Mouse (Mus musculus): ENCODE results near the gene Akap2.
A peak's percentile ranks its signal among the peaks of the same experiment; 100 is the strongest.

Akap2 gene

DNA sequence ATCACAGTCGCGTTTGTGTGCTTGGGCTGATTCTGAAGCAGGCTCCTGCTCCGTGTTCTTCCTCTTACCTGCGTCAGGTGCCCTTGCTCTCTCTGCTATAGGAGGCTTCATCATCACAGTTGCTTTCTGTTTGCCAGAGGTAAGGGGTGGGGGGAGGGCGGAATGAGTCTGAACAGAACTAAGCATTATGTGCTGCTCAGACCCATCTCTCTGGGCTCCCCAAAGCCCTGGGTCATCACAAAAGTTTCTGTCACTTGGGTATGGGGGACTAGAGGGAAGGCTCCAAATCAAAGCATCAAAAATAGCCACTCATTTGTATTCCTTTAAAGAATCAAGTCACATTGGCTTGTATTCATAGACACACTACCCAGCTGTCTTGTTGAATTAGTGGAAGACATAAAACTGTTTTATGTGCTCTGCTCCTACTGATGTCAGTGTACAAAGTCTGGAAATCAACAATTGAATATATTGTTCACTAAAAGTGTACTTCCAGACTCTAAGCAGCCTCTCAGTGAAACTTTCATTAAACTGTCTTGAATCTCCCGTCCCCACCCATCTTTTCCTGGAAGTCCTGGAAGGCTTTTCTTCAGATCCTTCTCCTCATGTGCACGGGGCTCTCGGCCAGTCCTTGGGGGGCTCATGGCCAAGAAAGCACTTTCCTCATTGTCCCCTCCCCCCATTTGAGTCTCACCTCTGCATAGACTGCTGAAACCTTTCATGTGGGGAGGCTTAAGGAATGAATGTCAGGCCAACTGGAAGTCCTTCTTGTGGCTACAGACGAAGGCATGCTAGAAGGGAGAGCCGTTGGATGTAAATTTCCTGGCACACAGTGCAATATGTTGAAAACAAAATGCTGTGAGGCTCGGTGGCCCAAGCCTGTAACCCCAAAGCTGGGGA lies 13.6 kb upstream of the Akap2 start:
- DNase-seq = peak; percentile 72

DNA sequence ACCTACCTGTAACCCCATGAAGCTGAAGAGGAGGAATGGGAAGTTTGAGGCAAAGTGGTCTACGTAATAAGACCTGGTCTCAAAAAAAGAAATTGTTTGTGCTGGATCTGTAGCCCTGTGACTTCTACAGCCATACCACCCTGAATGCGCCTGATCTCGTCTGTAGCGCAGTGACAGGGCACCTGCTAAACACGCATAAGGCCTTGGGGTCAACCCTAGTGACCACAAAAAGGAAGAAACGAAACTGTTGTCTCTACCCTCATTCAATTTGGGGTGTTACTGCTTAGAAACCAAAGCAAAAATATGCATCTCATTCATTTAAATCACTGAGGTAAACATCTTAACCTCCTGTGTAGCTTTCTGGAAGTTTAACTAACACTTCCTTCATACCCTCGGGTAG lies 12.9 kb upstream of the Akap2 start:
- DNase-seq = peak; percentile 73

DNA sequence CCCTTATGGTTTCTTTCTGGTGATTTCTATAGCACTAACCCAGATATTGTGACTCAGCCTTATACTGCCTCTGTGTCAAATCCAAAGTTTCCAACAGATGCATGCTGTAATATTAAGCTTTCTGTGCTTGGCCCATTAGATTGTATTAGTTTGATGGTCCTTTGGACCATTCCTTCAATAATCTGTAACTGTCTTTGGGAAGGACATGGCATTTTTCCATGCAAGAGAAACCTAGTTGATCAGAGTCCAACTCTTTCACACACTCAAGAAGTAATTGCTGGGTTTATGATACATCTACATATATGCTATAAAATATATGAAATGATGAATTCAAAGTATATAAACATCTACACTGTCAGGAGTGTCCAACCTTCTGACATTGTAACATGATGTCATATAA lies 1.6 kb upstream of the Akap2 start:
- DNase-seq = no peak

DNA sequence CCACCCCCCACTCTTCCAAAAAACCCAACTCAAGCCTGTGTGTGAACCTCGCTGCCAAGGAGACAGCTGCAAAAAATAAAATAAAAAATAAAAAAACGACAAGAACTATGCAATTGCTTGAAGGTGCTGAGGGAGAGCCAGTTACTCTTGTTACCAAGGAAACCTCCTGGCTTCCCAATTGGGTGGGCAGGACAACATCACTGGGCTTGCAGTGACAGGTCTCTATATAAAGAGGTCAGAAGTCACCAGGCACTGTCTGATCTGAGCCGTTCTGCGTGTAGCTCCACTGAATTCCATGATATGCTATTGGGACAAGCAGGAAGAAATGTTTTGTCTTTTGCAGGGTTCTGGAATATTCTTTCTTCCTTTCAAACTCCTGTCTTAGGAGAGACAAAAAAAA lies 722 bp upstream of the Akap2 start:
- DNase-seq = peak; percentile 65

DNA sequence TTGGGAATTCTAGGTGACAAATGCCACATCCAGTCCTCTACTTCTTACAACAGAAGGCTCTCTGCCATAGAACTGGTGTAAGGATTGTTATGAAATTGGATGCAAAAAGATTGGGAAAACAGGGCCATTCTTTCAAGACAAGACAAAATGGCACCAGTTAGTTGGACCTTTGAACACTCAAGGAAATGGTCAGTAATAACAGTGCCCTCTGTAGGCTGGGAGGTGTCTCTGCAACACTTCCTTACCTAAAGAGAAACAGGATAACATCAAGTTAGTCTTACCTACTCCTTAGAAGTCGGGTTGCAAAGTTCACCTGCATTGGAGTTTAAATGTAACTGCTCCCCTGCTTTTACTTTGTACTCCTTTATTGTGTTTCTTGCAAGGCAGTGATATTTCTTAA lies 1.9 kb downstream of the Akap2 start:
- no peak for DNase-seq

DNA sequence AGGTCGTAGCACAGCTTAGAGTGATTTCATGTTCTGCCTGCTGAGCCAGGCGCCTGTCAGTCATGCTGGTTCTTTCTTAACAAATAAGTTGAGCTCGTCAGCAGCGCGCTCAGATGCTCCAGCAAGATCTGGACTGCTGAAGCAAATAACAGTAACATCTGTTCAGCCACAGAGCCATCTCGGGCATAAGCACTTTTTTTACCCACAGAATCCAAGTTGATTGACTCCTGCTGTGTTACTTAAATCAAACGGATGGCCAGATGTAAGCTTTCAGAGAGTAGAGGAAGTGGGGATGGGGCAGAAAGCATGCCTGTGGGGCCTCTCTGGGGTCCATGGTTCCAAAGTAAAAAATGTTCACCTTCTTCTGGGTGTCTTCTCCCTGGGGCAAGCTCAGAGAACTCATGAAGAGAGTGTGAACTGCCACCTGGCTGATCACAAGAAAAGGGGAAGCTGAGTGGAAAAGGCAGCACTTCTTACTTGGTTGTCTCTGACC lies 3.5 kb downstream of the Akap2 start:
- peak; percentile 86 for DNase-seq

DNA sequence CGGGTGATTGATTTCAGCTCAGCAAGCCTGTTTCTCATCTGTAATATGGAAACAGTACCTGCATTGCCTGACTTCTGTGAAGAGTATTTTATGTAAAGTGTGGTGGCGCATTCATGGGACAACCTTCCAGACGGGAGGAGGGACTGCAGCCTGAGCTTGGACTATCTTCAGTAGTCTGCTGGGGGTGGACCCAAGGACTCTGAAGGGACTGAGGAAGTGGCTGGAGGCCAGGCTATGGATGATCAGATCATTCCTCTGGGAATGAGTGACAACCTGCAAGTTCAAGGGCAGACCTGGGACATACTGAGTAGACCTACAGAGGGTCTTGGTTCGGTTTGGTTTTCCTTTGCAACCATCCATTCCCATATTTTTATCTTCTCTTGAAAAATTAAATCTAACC lies 4.8 kb downstream of the Akap2 start:
- DNase-seq = peak; percentile 50

DNA sequence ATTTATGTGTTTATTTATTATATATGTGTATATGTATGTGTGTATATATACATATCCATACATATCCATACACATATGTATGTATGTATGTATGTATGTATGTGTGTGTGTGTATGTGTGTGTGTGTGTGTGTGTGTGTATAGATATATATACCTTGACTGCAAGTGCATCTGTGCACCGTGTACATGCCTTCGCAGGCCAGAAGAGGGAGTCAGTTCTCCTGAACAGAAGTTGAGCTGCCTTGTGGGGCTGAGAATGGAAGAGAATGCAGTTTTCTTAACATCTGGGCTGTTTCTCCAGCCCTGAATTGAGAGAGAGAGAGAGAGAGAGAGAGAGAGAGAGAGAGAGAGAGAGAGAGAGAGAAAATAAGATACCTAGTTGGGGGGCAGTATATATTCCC lies 6.2 kb downstream of the Akap2 start:
- DNase-seq = no peak

DNA sequence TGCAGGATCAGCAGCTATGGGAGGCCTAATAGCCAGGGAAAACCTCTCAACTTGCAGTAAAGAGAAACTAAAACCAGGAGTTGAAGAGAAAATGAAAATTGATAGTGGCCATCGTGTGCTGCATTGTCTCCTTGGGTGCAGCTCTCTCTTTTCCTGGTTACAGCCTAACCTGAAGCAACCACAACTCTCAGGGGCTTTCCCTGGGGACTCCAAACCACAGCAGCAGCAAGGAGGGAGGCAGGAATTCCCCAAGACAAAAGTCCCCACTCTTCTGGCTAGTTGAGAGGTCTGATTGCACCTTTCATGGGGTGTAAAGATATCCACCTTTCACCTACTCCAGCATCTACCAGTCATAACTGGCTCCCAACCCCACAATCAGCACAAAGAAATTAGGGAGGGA lies 8.1 kb downstream of the Akap2 start:
- no peak for DNase-seq

DNA sequence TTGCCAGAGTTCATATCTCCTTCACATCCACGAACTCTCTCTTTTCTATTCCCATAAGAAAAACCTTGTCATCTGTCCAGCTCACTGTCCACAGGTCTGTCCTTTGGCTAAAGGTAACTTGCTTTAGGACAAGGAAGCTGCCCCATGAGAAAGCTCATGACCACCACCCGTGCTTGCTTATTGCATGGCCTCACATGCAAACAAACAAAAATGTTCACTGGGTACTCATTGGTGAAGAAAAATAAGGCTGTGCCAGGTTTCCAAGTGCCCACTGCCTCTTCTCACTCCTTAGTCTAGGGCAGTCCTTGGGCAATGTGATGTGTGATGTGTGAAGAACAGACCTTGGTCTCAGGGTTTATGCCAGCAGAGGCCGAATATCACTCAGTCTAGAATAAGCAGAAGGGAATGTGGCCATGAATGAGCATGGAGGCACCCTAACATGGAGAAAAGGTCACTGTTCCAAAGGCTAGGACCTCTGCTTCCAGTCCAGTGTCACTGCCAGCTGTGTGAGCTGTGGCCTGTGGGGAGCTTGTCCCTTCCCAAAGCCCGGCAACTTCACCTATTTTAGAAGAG lies 11.2 kb downstream of the Akap2 start:
- no peak for DNase-seq

DNA sequence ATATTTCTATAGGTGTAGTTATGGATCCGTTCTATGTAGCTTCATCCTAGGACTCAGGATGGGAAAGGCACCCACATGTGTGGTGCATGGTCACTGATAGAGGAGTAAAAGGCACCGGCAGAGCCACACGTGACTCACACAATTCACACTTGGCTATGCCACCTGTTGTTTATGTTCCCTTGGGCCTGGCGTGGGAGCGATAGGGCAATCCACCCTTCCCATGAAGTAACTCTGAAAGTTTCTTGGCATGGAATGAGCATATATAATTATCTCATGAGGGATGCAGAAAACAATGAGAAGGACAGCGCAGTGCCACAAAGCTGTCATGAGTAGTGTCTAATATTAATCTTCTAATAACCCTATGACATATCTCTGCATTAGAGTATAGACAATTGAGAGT lies 12.6 kb downstream of the Akap2 start:
- no peak for DNase-seq

DNA sequence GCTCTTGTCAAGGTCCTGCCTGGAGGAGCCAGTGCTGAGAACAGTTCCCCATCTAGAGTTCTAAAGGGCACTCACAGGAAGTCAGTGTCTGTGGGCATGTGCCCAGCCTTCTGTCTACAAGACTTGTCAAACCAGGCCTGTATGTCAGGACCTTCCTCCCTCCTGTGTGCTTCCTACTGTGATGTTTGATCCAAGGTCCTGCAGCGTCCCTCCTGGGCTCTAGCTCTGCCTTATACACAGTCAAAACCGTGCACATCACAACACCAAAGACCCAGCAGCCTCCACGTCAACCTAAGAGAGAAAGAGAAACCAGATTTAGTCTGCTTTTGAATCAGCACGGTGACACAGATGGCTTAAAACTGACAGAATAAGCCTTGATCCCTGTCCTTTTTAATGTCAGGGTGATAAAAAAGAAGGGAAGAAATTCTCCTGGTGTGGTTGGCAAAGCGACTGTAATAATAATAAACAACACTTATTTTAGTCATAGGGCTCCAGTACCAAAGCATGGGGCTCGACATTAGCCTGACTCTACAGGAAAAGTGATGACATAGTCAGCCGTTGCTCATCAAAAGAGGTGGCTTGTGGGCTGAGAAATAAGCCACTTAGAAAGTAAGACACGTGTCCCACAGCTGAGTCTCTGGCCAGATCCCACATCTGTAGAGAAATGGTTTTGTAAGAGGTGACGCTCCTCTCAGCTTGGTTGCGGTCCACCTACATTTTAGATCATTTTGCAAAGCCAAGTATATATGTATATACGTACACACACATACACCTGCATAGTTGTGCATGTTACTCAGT lies 13.5 kb downstream of the Akap2 start:
- no peak for DNase-seq

DNA sequence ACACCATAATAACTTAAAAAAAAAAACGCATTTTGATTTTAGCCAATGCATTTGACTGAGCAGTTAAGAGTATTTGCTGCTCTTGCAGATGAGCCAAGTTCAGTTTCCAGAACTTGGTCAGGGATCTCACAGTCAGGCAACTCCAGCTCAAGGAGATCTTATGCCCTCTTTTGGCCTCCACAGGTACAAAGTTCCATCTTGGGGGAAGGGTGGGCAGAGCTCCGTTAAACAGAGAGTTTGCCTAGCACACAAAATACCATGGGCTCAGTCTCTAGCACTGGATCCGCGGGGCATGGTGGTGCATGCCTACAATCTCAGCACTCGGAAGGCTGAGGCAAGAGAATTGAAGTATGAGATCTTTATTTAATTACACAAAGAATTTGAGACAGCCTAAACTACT lies 14.9 kb downstream of the Akap2 start:
- DNase-seq = no peak

DNA sequence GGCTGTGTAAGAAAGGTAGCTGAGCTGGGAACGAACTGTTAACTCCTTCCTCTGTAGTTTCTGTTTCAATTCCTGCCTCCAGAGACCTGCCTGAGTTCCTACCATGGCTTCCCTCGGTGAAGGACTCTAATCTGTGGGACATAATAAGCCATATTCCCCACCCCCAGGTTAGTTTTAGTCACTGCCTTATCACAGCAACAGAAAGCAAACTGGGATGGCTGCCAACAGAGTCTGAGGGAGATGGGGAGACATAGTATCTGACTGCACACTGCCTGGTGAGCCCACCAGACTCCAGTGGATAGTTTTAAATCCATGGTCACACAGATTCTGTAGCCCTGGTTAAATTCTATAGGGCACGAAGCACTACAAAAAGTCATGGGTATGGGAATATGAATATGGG lies 16.0 kb downstream of the Akap2 start:
- DNase-seq = peak; percentile 93

DNA sequence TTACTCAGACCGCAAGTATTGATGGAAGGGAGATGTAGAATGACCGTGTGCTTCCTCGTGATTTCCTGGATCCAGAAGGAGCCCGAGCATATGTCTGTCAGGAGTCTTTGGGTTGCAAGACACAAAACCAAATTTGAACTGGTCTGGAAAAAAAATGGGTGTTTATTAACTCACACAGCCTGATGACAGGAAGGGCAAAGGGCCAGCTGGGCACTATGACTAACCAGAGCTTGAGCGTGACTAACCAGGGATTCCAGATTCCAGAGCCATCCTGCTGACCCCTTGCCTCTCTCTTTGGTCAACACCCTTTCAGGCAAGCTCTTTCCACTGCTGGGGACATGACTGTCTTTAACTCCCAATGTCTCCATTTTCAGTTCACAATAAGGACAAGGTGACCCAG lies 18.0 kb downstream of the Akap2 start:
- DNase-seq = no peak

DNA sequence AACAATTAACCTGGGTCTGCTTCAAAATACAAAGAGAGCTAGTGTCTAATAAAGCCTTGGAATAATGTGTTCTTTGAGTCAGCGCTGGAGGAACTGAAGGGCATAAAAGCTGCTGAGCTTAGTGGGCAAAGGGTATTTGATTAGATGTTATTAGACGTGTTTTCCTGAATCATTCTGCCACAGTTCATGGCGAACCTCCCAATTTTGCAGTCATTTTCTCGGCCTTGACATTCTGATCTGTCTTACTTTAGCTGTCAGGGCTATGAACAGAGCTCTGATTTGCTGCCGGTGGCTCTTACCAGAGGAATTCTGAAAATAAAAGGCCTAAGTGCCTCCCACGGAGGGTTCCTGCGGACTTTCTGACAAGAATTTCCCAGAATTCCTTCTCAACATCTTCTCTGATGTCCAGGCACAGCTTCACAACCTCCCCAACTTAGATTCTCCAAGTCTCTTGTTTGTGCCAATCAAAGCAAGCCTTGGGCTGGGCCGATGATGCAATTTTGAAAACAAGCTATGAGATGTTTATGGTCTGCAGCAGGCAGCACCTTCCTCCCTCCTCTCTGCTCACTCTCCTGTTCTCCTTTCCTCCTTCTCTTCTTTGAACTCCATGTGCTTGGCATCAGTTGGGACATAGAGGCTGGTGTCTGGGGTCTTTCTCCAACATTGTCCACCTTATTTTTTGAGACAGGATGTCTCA lies 21.5 kb downstream of the Akap2 start:
- DNase-seq = no peak

DNA sequence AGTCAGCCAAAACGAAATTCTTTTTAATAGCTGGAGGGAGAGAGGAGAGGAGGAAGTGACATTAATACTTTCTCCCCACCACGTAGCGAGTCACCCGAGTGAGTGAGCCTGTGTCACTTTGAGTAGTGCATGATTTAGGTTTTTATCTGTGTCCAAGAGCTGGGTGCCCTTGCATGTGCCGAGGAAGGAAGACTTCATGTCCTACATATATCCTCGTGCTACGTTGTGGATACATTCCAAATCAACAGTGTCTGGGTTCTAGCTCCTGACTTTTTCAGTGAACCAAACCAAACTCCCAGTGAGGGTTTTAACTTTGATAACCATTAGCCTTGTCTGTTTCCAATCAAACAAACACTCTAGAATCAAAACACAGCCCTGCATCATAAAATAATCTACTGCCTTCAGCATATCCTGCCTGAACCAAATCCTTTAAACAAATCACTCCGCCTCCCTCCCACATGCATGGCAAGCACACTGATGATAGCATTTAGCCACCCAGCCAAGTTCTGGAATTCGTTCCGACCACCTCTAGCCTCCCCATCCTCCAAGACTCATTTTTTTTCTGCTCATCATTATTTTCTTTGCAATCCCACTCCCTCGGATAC lies 26.0 kb downstream of the Akap2 start:
- no peak for DNase-seq

DNA sequence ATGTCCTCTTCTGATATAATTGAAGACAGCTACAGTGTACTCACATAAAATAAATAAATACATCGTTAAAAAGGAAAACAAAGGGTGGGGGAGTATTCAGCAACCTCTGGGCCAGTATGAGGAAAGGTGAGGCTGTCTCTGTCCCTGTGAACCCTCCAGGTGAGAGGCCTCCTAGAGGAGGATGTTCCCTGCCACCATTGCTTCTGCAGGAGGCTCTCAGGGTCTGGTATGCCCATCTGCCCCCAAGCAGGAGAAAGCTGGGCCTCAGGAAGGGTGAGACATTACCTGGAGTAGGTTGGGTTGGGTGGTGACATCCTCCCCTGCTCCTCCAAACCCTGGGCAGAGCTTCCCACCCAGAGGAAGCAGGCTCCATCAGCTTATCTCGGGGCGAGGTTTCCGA lies 33.2 kb downstream of the Akap2 start:
- DNase-seq = peak; percentile 94

DNA sequence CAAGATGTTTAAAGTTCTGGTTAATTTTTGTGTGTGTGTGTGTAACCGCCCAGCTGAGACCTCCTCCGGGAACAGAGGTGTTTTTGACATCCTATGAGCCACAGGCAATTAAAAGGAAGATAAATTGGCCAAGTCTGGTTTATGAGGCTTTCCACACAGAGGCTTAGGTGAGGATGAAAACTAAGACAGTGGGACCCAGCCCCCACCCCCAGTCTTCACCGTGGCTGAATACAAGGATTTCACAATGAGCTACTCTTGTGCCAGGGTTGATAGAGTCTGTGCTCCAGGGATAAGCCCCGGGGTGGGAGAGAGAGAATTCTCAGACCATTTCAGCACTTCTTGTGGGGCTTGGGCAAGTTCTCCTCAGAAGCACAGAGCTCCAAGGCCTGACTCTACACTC lies 33.6 kb downstream of the Akap2 start:
- DNase-seq = no peak

DNA sequence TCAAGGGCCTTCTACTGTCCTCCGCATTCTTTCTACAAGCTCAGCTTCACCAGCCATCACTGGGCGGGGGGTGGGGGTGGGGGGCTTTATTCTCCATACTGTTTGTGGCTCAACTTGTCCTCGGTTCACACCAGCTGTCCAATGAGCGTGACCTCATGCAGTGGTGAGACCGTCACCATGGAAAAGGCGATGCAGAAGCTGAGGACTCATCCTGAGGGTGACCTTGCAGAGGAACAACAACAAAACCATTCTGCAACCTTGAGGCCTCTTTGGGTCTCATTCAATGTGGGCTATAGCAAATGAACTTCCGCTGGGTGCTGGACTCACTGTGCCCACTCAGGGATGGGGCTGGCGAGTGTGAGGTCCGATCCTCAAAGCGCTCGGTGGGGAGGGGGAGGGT lies 34.1 kb downstream of the Akap2 start:
- no peak for DNase-seq

DNA sequence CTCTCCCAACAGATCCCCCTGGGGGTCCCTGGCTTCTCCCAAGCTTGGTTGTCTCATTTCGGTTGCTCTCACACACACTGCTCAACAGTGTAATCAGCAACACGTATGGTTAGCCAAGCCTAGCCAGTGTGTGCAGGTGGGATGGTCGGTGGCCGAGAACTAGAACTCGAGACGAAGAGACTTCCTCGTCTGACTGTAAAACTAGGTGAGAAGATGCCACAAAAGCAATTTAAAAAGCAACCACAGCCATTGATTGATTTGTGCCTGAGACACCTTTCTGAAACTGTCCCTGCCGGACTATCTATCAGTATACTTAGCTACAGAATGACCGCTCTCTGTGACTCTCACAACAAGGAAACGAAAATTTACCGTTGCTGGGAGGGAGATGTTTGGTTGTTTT lies 37.6 kb downstream of the Akap2 start:
- no peak for DNase-seq

DNA sequence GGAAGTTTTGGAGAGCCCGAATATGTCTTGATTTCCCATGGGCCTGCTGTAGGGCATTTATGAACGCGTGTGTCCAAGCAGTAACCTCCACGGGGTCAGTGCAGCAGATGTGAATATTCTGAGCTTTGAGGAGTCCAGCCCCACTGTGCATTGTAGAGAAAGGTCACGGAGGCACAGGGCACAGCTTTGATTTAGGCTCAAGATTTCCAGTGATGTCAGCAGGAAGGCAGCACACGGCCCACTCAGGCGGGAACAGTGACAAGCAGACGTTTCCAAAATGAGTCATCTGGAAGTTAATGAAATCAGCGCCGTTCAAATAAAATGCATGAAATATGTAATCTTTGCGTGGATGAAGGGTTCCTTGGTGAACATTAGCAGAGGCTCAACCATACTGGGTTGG lies 40.5 kb downstream of the Akap2 start:
- peak; percentile 95 for DNase-seq

DNA sequence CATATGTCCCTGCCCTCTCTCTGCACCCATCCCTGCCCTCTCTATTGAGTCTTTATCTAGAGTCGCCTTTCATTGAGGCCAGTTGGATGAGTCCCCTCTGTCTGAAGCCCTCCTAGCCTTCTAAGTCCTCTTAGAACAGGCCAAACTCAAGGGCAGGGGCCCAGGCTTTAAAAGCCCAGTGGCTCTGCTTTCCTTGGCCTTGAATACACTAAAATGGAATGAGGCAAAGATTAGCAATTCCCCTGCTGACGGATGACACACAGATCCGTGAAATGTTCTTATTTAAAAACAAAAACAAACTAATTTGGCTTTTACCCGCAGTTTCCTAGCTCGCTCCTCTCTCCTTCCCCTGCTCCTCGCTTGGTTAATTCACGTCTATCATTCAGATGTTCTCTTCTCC lies 45.0 kb downstream of the Akap2 start:
- peak; percentile 94 for DNase-seq
